Mouse (Mus musculus) granulocyte monocyte progenitor cell, adult 5-6 weeks (primary cell): ENCODE results near the gene 1190005I06Rik. TPM values are rescaled to one million over a fixed set of nuclear protein-coding genes. Genes with fewer than 3 reads are reported as not detected.

Experiments used
- ATAC-seq: replicated peaks from 2 replicates; pipeline ENCODE4 v1.8.0; 2016; ENCODE audit warnings: mild to moderate bottlenecking, moderate TSS enrichment, inconsistent platforms; ENCODE audit not compliant: poor library complexity, severe bottlenecking
- total RNA-seq, 2 experiments: library from RNA; stranded (forward) in 1 of 2; stranded (reverse) in 1 of 2; fragments of 200-712, 200-1000 nt in 1 of 2; fragments of >200 nt in 1 of 2; fragmentation: Nextera tagmentation in 1 of 2; gene quantifications; 2 replicates each; pipeline ENCODE4 v1.2.3; 2014 to 2017

Gene 1190005I06Rik
- total RNA-seq, 2 experiments from 2014 or later: not detected

GRCm38 (mm10) chr8:120561539-120562435, 85.6 kb downstream of the 1190005I06Rik start:
- no peak for ATAC-seq

DNA sequence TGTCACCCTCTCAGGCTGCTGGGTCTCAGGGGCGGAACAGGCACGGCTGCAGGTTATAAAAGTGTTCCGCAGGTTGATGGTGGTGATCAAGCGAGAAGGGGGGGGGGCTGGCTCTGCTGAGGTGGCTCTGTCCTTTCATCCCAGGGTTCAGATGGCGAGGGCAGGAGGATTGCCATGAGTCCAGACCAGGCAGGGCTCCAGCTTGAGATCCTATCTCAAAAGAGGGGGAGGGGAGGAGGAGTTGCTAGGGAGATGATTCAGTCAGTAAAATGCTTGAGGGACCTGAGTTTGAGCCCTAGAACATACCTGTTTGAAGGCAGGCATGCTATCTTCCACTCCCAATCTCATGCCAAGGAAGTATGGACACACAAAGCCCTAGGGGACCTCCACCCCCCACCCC, 86.9 kb downstream of the 1190005I06Rik start:
- no peak for ATAC-seq

DNA sequence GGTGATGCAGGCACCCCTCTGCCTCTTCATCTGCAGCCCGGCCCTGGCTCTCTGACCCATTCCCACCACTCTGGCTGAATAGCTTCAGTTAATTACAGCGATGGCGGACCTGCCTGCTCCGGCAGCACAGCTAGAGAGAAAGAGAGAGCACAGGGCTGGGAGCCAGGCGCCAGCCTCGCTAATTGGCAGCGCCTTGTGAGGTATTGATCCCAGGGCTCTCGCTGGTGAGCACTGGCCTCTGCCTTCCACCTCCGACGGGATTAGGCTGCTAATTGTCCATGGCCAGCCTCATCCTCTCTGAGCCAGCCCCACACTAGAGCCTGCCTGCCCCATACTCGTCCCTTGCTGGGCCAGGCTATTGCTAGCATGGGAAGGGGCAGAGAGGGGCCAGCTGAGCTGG, 87.8 kb downstream of the 1190005I06Rik start:
- no peak for ATAC-seq

Other genes with a start within 250 kb of the 1190005I06Rik start
- 54.6 and 81.8 TPM in 2 replicates for gene Gins2, start 58.3 kb downstream of the 1190005I06Rik start, total RNA-seq (2014; fragmentation: Nextera tagmentation)
- 42.4 and 47.6 TPM in 2 replicates for gene Gins2, start 58.3 kb downstream of the 1190005I06Rik start, total RNA-seq (2017)
- gene Gm27021, start 20.4 kb upstream of the 1190005I06Rik start, total RNA-seq (2014; fragmentation: Nextera tagmentation): not detected in 2 replicates
- gene Gm27021, start 20.4 kb upstream of the 1190005I06Rik start, total RNA-seq (2017): not detected in 2 replicates
- gene Cox4i1, start 20.6 kb upstream of the 1190005I06Rik start, total RNA-seq (2014; fragmentation: Nextera tagmentation): 1,083 and 1,131 TPM in 2 replicates
- 462 and 506 TPM in 2 replicates for gene Cox4i1, start 20.6 kb upstream of the 1190005I06Rik start, total RNA-seq (2017)
- gene Emc8, start 20.9 kb upstream of the 1190005I06Rik start, total RNA-seq (2014; fragmentation: Nextera tagmentation): 34.9 and 56.5 TPM in 2 replicates
- 36.5 and 61.2 TPM in 2 replicates for gene Emc8, start 20.9 kb upstream of the 1190005I06Rik start, total RNA-seq (2017)
- 213 and 215 TPM in 2 replicates for gene Irf8, start 88.7 kb upstream of the 1190005I06Rik start, total RNA-seq (2014; fragmentation: Nextera tagmentation)
- 171 and 196 TPM in 2 replicates for gene Irf8, start 88.7 kb upstream of the 1190005I06Rik start, total RNA-seq (2017)